Mouse (Mus musculus): ENCODE measurements at regions not wholly inside any gene's neighbourhood (a gene's known extent, or its start where the extent isn't known, plus 50 kb on each side); places are given as distances from the start of the nearest gene placed in this dataset.

- no peak overlapping the region for H3K9ac ChIP-seq (ENCODE audit: low read length)
- no peak for DNase-seq (ENCODE audit: low spot score)
- H3K27me3 ChIP-seq (replicated peaks; ENCODE audit: control insufficient read depth, insufficient read depth, low read length) = 0 out of 2 replicates have a peak, but pooled peaks cover 3% of the 10 kb centered on the region
Measured at GRCm38 (mm10) chr16:29800457-29800856, 221.3 kb downstream of the Opa1 start.

GRCm38 (mm10) chr16:29802085-29802484 lies 223.0 kb downstream of the Opa1 start:
- no peak overlapping the region for H3K4me2 ChIP-seq (ENCODE audit: low read length)
- no peak overlapping the region for H3K4me3 ChIP-seq (ENCODE audit: low read depth, low read length)
- ATAC-seq = no peak
- H3K27me3 ChIP-seq (replicated peaks; ENCODE audit: control insufficient read depth, insufficient read depth, low read length) = no peaks in the 10 kb centered on the region
- no peak for DNase-seq (ENCODE audit: low spot score)
- no peaks in the 10 kb centered on the region for H3K36me3 ChIP-seq (ENCODE audit: control insufficient read depth, insufficient read depth, low read length)
- no peaks in the 10 kb centered on the region for H3K9me3 ChIP-seq (replicated peaks; ENCODE audit: control insufficient read depth, low read length)
- no peak overlapping the region for H3K27ac ChIP-seq (ENCODE audit: low read depth, low read length)
- 89% methylated on average over 7 of the region's 7 CpGs for WGBS
- H3K4me1 ChIP-seq (ENCODE audit: control insufficient read depth, insufficient read depth, low read length) = peaks cover 2% of the 10 kb centered on the region; the same call in 1 of the 2 replicates
- H3K9ac ChIP-seq (ENCODE audit: low read length) = no peak overlapping the region

More at GRCm38 (mm10) chr16:29800457-29800856, 221.3 kb downstream of the Opa1 start:
- WGBS = 5% methylated on average over 2 of the region's 2 CpGs
- Histone ChIP-seq H3K36me3 (ENCODE audit: control insufficient read depth, insufficient read depth, low read length) (no peaks in the 10 kb centered on the region), H3K9me3 (replicated peaks; ENCODE audit: control insufficient read depth, low read length) (no peaks in the 10 kb centered on the region), H3K4me1 (ENCODE audit: control insufficient read depth, insufficient read depth, low read length) (peaks cover 2% of the 10 kb centered on the region; the same call in 1 of the 2 replicates), H3K4me2 (ENCODE audit: low read length) (no peak overlapping the region), H3K27ac (ENCODE audit: low read depth, low read length) (no peak overlapping the region), H3K4me3 (ENCODE audit: low read depth, low read length) (no peak overlapping the region)
- ATAC-seq = no peak

- ATAC-seq = no peak
- Histone ChIP-seq H3K9me3 (replicated peaks; ENCODE audit: control insufficient read depth, low read length) (no peaks in the 10 kb centered on the region), H3K4me1 (ENCODE audit: control insufficient read depth, insufficient read depth, low read length) (peaks cover 2% of the 10 kb centered on the region; the same call in 1 of the 2 replicates)
Measured at GRCm38 (mm10) chr16:29802603-29803002, 223.5 kb downstream of the Opa1 start.

GRCm38 (mm10) chr16:29807859-29808258 lies 228.7 kb downstream of the Opa1 start:
- no peaks in the 10 kb centered on the region for H3K4me1 ChIP-seq (ENCODE audit: control insufficient read depth, insufficient read depth, low read length)
- no peak overlapping the region for H3K4me3 ChIP-seq (ENCODE audit: low read depth, low read length)
- DNase-seq (ENCODE audit: low spot score) (no peak), ATAC-seq (no peak)
- H3K36me3 ChIP-seq (ENCODE audit: control insufficient read depth, insufficient read depth, low read length) = no peaks in the 10 kb centered on the region
- no peak overlapping the region for H3K27ac ChIP-seq (ENCODE audit: low read depth, low read length)
- H3K4me2 ChIP-seq (ENCODE audit: low read length) = no peak overlapping the region
- no peaks in the 10 kb centered on the region for H3K9me3 ChIP-seq (replicated peaks; ENCODE audit: control insufficient read depth, low read length)
- 66% methylated on average over 5 of the region's 5 CpGs for WGBS
- no peak overlapping the region for H3K9ac ChIP-seq (ENCODE audit: low read length)
- H3K27me3 ChIP-seq (replicated peaks; ENCODE audit: control insufficient read depth, insufficient read depth, low read length) = no peaks in the 10 kb centered on the region

More at GRCm38 (mm10) chr16:29802603-29803002, 223.5 kb downstream of the Opa1 start:
- no peak for DNase-seq (ENCODE audit: low spot score)
- 57% methylated on average over 6 of the region's 6 CpGs for WGBS
- Histone ChIP-seq H3K4me3 (ENCODE audit: low read depth, low read length) (no peak overlapping the region), H3K9ac (ENCODE audit: low read length) (no peak overlapping the region), H3K27ac (ENCODE audit: low read depth, low read length) (no peak overlapping the region), H3K27me3 (replicated peaks; ENCODE audit: control insufficient read depth, insufficient read depth, low read length) (no peaks in the 10 kb centered on the region), H3K4me2 (ENCODE audit: low read length) (no peak overlapping the region), H3K36me3 (ENCODE audit: control insufficient read depth, insufficient read depth, low read length) (no peaks in the 10 kb centered on the region)

- Histone ChIP-seq H3K4me1 (ENCODE audit: control insufficient read depth, insufficient read depth, low read length) (no peaks in the 10 kb centered on the region; the same call in 1 of the 2 replicates), H3K36me3 (ENCODE audit: control insufficient read depth, insufficient read depth, low read length) (no peaks in the 10 kb centered on the region), H3K27ac (ENCODE audit: low read depth, low read length) (no peak overlapping the region), H3K9ac (ENCODE audit: low read length) (no peak overlapping the region), H3K4me3 (ENCODE audit: low read depth, low read length) (no peak overlapping the region), H3K9me3 (replicated peaks; ENCODE audit: control insufficient read depth, low read length) (no peaks in the 10 kb centered on the region), H3K4me2 (ENCODE audit: low read length) (no peak overlapping the region), H3K27me3 (replicated peaks; ENCODE audit: control insufficient read depth, insufficient read depth, low read length) (no peaks in the 10 kb centered on the region)
- ATAC-seq = peak; percentile 38; the same call in 1 of the 2 replicates
- WGBS = 72% methylated on average over 4 of the region's 4 CpGs
- DNase-seq (ENCODE audit: low spot score) = peak; percentile 32
Measured at GRCm38 (mm10) chr16:29808851-29809250, 229.7 kb downstream of the Opa1 start.

- DNase-seq (ENCODE audit: low spot score) (peak; percentile 77), ATAC-seq (peak; percentile 71)
- H3K36me3 ChIP-seq (ENCODE audit: control insufficient read depth, insufficient read depth, low read length) = no peaks in the 10 kb centered on the region
- H3K4me1 ChIP-seq (ENCODE audit: control insufficient read depth, insufficient read depth, low read length) = no peaks in the 10 kb centered on the region; the same call in none of the 2 replicates
- H3K27ac ChIP-seq (ENCODE audit: low read depth, low read length) = peak overlapping the region; percentile 92
- H3K4me3 ChIP-seq (ENCODE audit: low read depth, low read length) = peak overlapping the region; percentile 57
- H3K27me3 ChIP-seq (replicated peaks; ENCODE audit: control insufficient read depth, insufficient read depth, low read length) = 0 out of 2 replicates have a peak, but pooled peaks cover 3% of the 10 kb centered on the region
- H3K9ac ChIP-seq (ENCODE audit: low read length) = peak overlapping the region; percentile 95
- WGBS = 4% methylated on average over 31 of the region's 31 CpGs
- peak overlapping the region; percentile 98 for H3K4me2 ChIP-seq (ENCODE audit: low read length)
- H3K9me3 ChIP-seq (replicated peaks; ENCODE audit: control insufficient read depth, low read length) = no peaks in the 10 kb centered on the region
Measured at GRCm38 (mm10) chr16:29813411-29814038, 234.4 kb downstream of the Opa1 start.

GRCm38 (mm10) chr16:29814039-29814438 lies 234.9 kb downstream of the Opa1 start:
- H3K9ac ChIP-seq (ENCODE audit: low read length) = peak overlapping the region; percentile 95
- H3K4me1 ChIP-seq (ENCODE audit: control insufficient read depth, insufficient read depth, low read length) = no peaks in the 10 kb centered on the region; the same call in none of the 2 replicates
- DNase-seq (ENCODE audit: low spot score) (peak; percentile 82), ATAC-seq (peak; percentile 84)
- WGBS = 1% methylated on average over 32 of the region's 32 CpGs
- H3K27ac ChIP-seq (ENCODE audit: low read depth, low read length) = peak overlapping the region; percentile 92
- peak overlapping the region; percentile 57 for H3K4me3 ChIP-seq (ENCODE audit: low read depth, low read length)
- 0 out of 2 replicates have a peak, but pooled peaks cover 3% of the 10 kb centered on the region for H3K27me3 ChIP-seq (replicated peaks; ENCODE audit: control insufficient read depth, insufficient read depth, low read length)
- no peaks in the 10 kb centered on the region for H3K9me3 ChIP-seq (replicated peaks; ENCODE audit: control insufficient read depth, low read length)
- peak overlapping the region; percentile 98 for H3K4me2 ChIP-seq (ENCODE audit: low read length)
- H3K36me3 ChIP-seq (ENCODE audit: control insufficient read depth, insufficient read depth, low read length) = no peaks in the 10 kb centered on the region

GRCm38 (mm10) chr16:29814655-29815054 lies 235.5 kb downstream of the Opa1 start:
- Histone ChIP-seq H3K9ac (ENCODE audit: low read length) (no peak overlapping the region), H3K36me3 (ENCODE audit: control insufficient read depth, insufficient read depth, low read length) (no peaks in the 10 kb centered on the region), H3K4me2 (ENCODE audit: low read length) (peak overlapping the region; percentile 98), H3K9me3 (replicated peaks; ENCODE audit: control insufficient read depth, low read length) (no peaks in the 10 kb centered on the region), H3K27me3 (replicated peaks; ENCODE audit: control insufficient read depth, insufficient read depth, low read length) (0 out of 2 replicates have a peak, but pooled peaks cover 3% of the 10 kb centered on the region), H3K27ac (ENCODE audit: low read depth, low read length) (peak overlapping the region; percentile 92; the same call in 1 of the 2 replicates), H3K4me3 (ENCODE audit: low read depth, low read length) (0 out of 2 replicates have a peak overlapping the region, but pooled peaks have one; percentile 57), H3K4me1 (ENCODE audit: control insufficient read depth, insufficient read depth, low read length) (no peaks in the 10 kb centered on the region; the same call in none of the 2 replicates)
- 58% methylated on average over 2 of the region's 2 CpGs for WGBS
- DNase-seq (ENCODE audit: low spot score) = no peak
- ATAC-seq = no peak

- no peaks in the 10 kb centered on the region for H3K9me3 ChIP-seq (replicated peaks; ENCODE audit: control insufficient read depth, low read length)
- H3K9ac ChIP-seq (ENCODE audit: low read length) = no peak overlapping the region
- H3K27me3 ChIP-seq (replicated peaks; ENCODE audit: control insufficient read depth, insufficient read depth, low read length) = 0 out of 2 replicates have a peak, but pooled peaks cover 3% of the 10 kb centered on the region
- DNase-seq (ENCODE audit: low spot score) (no peak), ATAC-seq (no peak)
- no peaks in the 10 kb centered on the region; the same call in none of the 2 replicates for H3K4me1 ChIP-seq (ENCODE audit: control insufficient read depth, insufficient read depth, low read length)
- no peak overlapping the region for H3K4me2 ChIP-seq (ENCODE audit: low read length)
- H3K36me3 ChIP-seq (ENCODE audit: control insufficient read depth, insufficient read depth, low read length) = no peaks in the 10 kb centered on the region
- no peak overlapping the region for H3K4me3 ChIP-seq (ENCODE audit: low read depth, low read length)
- no peak overlapping the region for H3K27ac ChIP-seq (ENCODE audit: low read depth, low read length)
- 81% methylated on average over 2 of the region's 2 CpGs for WGBS
Measured at GRCm38 (mm10) chr16:29815200-29815599, 236.1 kb downstream of the Opa1 start.

Measured in forebrain, embryonic 14.5 days (tissue).